Mouse (Mus musculus): Measurements from ENCODE around the gene Terb1. TPM values are rescaled to one million over a fixed set of nuclear protein-coding genes. Genes with fewer than 3 reads are reported as not detected.

Terb1 gene
- 0.10 and 0.35 TPM in 2 replicates for polyA plus RNA-seq (2015; fragmentation: Nextera tagmentation; extraction: Ambion mirVana)

- ATAC-seq (ENCODE audit: low read depth), result peak; percentile 82
- Histone ChIP-seq H3K4me3 (ENCODE audit: low read length) (peak within 1 kb of the TSS; percentile 59), H3K27me3 (ENCODE audit: control insufficient read depth, insufficient read depth, low read depth, low read length) (no peaks in the 10 kb centered on the region), H3K36me3 (ENCODE audit: control insufficient read depth, insufficient read depth, low read length) (peaks cover 5% of the 10 kb centered on the region), H3K9ac (ENCODE audit: low read length) (peak within 1 kb of the TSS; percentile 76), H3K9me3 (ENCODE audit: control insufficient read depth, low read length) (no peaks in the 10 kb centered on the region), H3K27ac (ENCODE audit: low read length) (peak within 1 kb of the TSS; percentile 4), H3K4me1 (replicated peaks; ENCODE audit: control insufficient read depth, insufficient read depth, low read length) (no peaks in the 10 kb centered on the region; the same call in 1 of the 2 replicates), H3K4me2 (ENCODE audit: low read depth, low read length) (peak within 1 kb of the TSS; percentile 99)
- 1% methylated on average over 64 of the region's 64 CpGs for WGBS
Observed at GRCm38 (mm10) chr8:104509061-104510006, at the start of gene Terb1. Gene Terb1 (minus strand): TSS chr8:104509910.

- no peak for ATAC-seq (ENCODE audit: low read depth)
- no peaks in the 10 kb centered on the region for H3K9me3 ChIP-seq (ENCODE audit: control insufficient read depth, low read length)
- no peak overlapping the region for H3K4me3 ChIP-seq (ENCODE audit: low read length)
- no peak overlapping the region for H3K4me2 ChIP-seq (ENCODE audit: low read depth, low read length)
- peaks cover 2% of the 10 kb centered on the region; the same call in 1 of the 2 replicates for H3K27me3 ChIP-seq (ENCODE audit: control insufficient read depth, insufficient read depth, low read depth, low read length)
- H3K4me1 ChIP-seq (replicated peaks; ENCODE audit: control insufficient read depth, insufficient read depth, low read length), result no peaks in the 10 kb centered on the region
- H3K36me3 ChIP-seq (ENCODE audit: control insufficient read depth, insufficient read depth, low read length), result no peaks in the 10 kb centered on the region
- no peak overlapping the region for H3K9ac ChIP-seq (ENCODE audit: low read length)
- H3K27ac ChIP-seq (ENCODE audit: low read length), result no peak overlapping the region
- 27% methylated on average over 7 of the region's 7 CpGs for WGBS
Observed at GRCm38 (mm10) chr8:104557226-104557625, 47.5 kb upstream of the Terb1 start.

DNA sequence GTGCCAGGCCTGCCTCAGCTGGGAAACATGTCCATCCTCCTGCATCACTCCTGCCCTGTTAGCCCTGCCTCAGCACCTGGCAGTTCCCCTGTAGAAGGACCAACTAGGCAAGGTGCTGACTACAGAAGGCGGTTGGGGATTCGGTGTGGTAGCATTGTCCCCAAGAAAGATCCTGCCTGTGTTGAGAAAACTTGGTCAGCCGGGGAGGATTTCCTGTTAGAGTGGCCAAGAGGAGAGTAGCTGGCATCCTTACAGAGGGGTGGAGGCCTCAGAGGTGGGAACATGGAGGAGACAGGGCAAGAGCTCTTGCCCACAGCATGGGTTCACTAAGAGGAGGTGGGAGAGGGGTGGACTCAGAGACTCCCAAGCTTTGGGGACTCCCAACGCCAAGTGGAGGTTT lies 45.5 kb upstream of the Terb1 start:
- peaks cover 2% of the 10 kb centered on the region; the same call in 1 of the 2 replicates for H3K27me3 ChIP-seq (ENCODE audit: control insufficient read depth, insufficient read depth, low read depth, low read length)
- H3K4me3 ChIP-seq (ENCODE audit: low read length), result no peak overlapping the region
- no peak overlapping the region for H3K9ac ChIP-seq (ENCODE audit: low read length)
- H3K9me3 ChIP-seq (ENCODE audit: control insufficient read depth, low read length), result no peaks in the 10 kb centered on the region
- no peaks in the 10 kb centered on the region for H3K36me3 ChIP-seq (ENCODE audit: control insufficient read depth, insufficient read depth, low read length)
- no peak overlapping the region for H3K4me2 ChIP-seq (ENCODE audit: low read depth, low read length)
- WGBS, result 66% methylated on average over 4 of the region's 4 CpGs
- no peak for ATAC-seq (ENCODE audit: low read depth)
- H3K4me1 ChIP-seq (replicated peaks; ENCODE audit: control insufficient read depth, insufficient read depth, low read length), result no peaks in the 10 kb centered on the region
- no peak overlapping the region for H3K27ac ChIP-seq (ENCODE audit: low read length)

GRCm38 (mm10) chr8:104543440-104544045 lies 33.8 kb upstream of the Terb1 start:
- H3K4me1 ChIP-seq (replicated peaks; ENCODE audit: control insufficient read depth, insufficient read depth, low read length), result peaks cover 3% of the 10 kb centered on the region; the same call in 1 of the 2 replicates
- no peaks in the 10 kb centered on the region for H3K9me3 ChIP-seq (ENCODE audit: control insufficient read depth, low read length)
- H3K9ac ChIP-seq (ENCODE audit: low read length), result no peak overlapping the region
- no peaks in the 10 kb centered on the region for H3K36me3 ChIP-seq (ENCODE audit: control insufficient read depth, insufficient read depth, low read length)
- no peak overlapping the region for H3K4me2 ChIP-seq (ENCODE audit: low read depth, low read length)
- ATAC-seq (ENCODE audit: low read depth), result no peak
- no peak overlapping the region for H3K4me3 ChIP-seq (ENCODE audit: low read length)
- H3K27me3 ChIP-seq (ENCODE audit: control insufficient read depth, insufficient read depth, low read depth, low read length), result peaks cover 48% of the 10 kb centered on the region
- no peak overlapping the region for H3K27ac ChIP-seq (ENCODE audit: low read length)
- 81% methylated on average over 8 of the region's 8 CpGs for WGBS

- H3K27me3 ChIP-seq (ENCODE audit: control insufficient read depth, insufficient read depth, low read depth, low read length), result peaks cover 53% of the 10 kb centered on the region
- ATAC-seq (ENCODE audit: low read depth), result no peak
- whole genome bisulfite sequencing, result 9% methylated on average over 11 of the region's 11 CpGs
- H3K4me2 ChIP-seq (ENCODE audit: low read depth, low read length), result no peak overlapping the region
- H3K9ac ChIP-seq (ENCODE audit: low read length), result no peak overlapping the region
- H3K27ac ChIP-seq (ENCODE audit: low read length), result no peak overlapping the region
- H3K36me3 ChIP-seq (ENCODE audit: control insufficient read depth, insufficient read depth, low read length), result no peaks in the 10 kb centered on the region
- H3K4me1 ChIP-seq (replicated peaks; ENCODE audit: control insufficient read depth, insufficient read depth, low read length), result peaks cover 3% of the 10 kb centered on the region; the same call in 1 of the 2 replicates
- no peaks in the 10 kb centered on the region for H3K9me3 ChIP-seq (ENCODE audit: control insufficient read depth, low read length)
- no peak overlapping the region for H3K4me3 ChIP-seq (ENCODE audit: low read length)
Observed at GRCm38 (mm10) chr8:104542160-104542559, 32.5 kb upstream of the Terb1 start.

- ATAC-seq (ENCODE audit: low read depth), result no peak
- Histone ChIP-seq H3K27ac (ENCODE audit: low read length) (no peak overlapping the region), H3K36me3 (ENCODE audit: control insufficient read depth, insufficient read depth, low read length) (no peaks in the 10 kb centered on the region), H3K9ac (ENCODE audit: low read length) (no peak overlapping the region), H3K9me3 (ENCODE audit: control insufficient read depth, low read length) (no peaks in the 10 kb centered on the region), H3K4me1 (replicated peaks; ENCODE audit: control insufficient read depth, insufficient read depth, low read length) (peaks cover 3% of the 10 kb centered on the region; the same call in 1 of the 2 replicates), H3K4me2 (ENCODE audit: low read depth, low read length) (peak overlapping the region; percentile 85), H3K4me3 (ENCODE audit: low read length) (peak overlapping the region; percentile 53), H3K27me3 (ENCODE audit: control insufficient read depth, insufficient read depth, low read depth, low read length) (peaks cover 53% of the 10 kb centered on the region)
- 14% methylated on average over 8 of the region's 8 CpGs for WGBS
Observed at GRCm38 (mm10) chr8:104541515-104541880, 31.8 kb upstream of the Terb1 start.

DNA sequence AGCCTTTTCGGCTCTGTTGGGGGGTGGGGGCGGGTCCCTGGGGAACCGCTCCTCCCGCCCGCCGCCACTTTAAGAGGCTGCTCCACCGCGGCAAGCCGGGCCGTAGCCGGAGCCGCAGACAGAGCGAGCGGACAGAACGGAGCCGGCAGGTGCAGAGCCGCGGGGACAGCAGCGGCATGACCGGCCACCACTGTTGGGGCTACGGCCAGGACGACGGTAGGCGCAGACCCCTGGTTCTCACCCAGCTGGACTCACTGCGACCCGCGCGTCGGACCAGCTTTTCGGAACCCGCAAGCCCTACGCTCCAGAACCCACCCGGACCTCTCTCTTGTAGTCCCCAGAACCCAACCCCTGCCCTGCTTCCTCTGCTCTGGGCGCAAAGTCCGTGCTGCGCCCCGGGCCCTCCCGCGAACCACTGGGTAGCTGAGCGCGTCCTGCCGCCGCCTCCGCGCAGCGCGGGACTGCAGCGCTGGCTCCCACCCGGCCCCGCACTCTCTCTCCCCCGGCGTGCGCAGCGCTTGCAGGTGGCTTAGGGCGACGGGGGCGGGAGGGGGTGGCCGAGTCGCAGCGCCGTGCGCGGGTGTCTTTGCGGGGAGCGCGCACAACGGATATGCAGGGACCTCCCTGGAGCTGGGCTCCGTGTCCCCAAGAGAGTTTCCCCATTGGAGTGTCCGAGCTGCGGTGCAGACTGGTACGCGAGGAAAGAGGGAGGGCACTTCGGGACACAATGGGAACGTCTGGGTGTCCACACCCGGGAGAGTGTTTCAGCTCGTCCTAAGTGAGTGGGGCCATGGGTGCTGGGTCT lies 31.2 kb upstream of the Terb1 start:
- peak overlapping the region; percentile 53 for H3K4me3 ChIP-seq (ENCODE audit: low read length)
- H3K27ac ChIP-seq (ENCODE audit: low read length), result no peak overlapping the region
- H3K4me1 ChIP-seq (replicated peaks; ENCODE audit: control insufficient read depth, insufficient read depth, low read length), result peaks cover 3% of the 10 kb centered on the region; the same call in 1 of the 2 replicates
- peak overlapping the region; percentile 55 for H3K9ac ChIP-seq (ENCODE audit: low read length)
- H3K27me3 ChIP-seq (ENCODE audit: control insufficient read depth, insufficient read depth, low read depth, low read length), result peaks cover 53% of the 10 kb centered on the region
- whole genome bisulfite sequencing, result under 1% methylated on average over 72 of the region's 76 CpGs
- peak overlapping the region; percentile 85 for H3K4me2 ChIP-seq (ENCODE audit: low read depth, low read length)
- no peaks in the 10 kb centered on the region for H3K36me3 ChIP-seq (ENCODE audit: control insufficient read depth, insufficient read depth, low read length)
- H3K9me3 ChIP-seq (ENCODE audit: control insufficient read depth, low read length), result no peaks in the 10 kb centered on the region
- peak; percentile 56; the same call in 1 of the 2 replicates for ATAC-seq (ENCODE audit: low read depth)

- peaks cover 6% of the 10 kb centered on the region for H3K4me1 ChIP-seq (replicated peaks; ENCODE audit: control insufficient read depth, insufficient read depth, low read length)
- no peaks in the 10 kb centered on the region for H3K9me3 ChIP-seq (ENCODE audit: control insufficient read depth, low read length)
- peak overlapping the region; percentile 85 for H3K4me2 ChIP-seq (ENCODE audit: low read depth, low read length)
- H3K36me3 ChIP-seq (ENCODE audit: control insufficient read depth, insufficient read depth, low read length), result no peaks in the 10 kb centered on the region
- H3K4me3 ChIP-seq (ENCODE audit: low read length), result peak overlapping the region; percentile 53
- peaks cover 53% of the 10 kb centered on the region for H3K27me3 ChIP-seq (ENCODE audit: control insufficient read depth, insufficient read depth, low read depth, low read length)
- no peak overlapping the region for H3K9ac ChIP-seq (ENCODE audit: low read length)
- no peak overlapping the region for H3K27ac ChIP-seq (ENCODE audit: low read length)
- 37% methylated on average over 7 of the region's 7 CpGs for WGBS
- no peak for ATAC-seq (ENCODE audit: low read depth)
Observed at GRCm38 (mm10) chr8:104540238-104540637, 30.5 kb upstream of the Terb1 start.
